Mouse (Mus musculus): ENCODE measurements around the gene March1. TPM values are rescaled to one million over a fixed set of nuclear protein-coding genes. Genes with fewer than 3 reads are reported as not detected.
"Not testable (repeated sequence)": the region's sequence is repeated elsewhere in the genome, so short reads cannot be mapped to it uniquely, and the experiment has no call there.

Gene March1
- polyA plus RNA-seq, 1 experiment from 2014 or later = 0.33 TPM

DNA sequence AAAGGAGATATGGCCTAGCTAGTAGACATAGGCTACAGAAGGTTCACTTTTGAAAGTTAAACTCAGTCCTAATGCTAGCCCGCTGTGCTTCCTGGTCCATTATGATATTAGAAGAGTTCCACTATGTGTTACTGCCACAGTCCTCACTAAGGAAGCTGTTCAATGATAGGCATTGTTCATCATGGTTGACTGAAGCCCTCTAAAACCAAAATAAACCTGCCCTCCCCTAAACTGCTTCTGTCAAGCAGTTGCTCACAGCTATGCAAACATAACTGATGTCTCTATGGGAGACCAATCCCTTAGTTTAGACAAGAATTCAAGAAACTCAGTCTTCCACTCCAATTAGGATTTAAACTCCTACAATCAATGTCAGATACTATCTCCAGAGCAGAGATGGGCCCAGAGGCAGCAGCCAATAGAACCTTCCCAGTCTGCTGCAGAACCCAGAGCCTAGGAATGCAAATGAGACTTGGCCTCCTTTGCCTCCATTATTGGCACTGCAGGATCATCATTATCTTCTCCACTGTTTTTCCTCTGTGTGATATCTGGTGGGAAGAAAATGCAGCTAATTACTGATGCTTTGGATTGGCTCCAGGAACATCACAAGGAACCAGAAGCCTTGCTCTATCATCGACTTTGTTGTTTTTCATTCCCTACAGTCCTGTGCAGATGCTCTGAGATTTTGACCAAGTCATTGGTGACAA, 787.2 kb downstream of the March1 start:
- no peaks in the 10 kb centered on the region for H3K36me3 ChIP-seq (ENCODE audit: control insufficient read depth, insufficient read depth, low read length)
- ATAC-seq (replicated peaks; ENCODE audit: insufficient number of reproducible peaks, low FRiP score, low TSS enrichment) = no peak

DNA sequence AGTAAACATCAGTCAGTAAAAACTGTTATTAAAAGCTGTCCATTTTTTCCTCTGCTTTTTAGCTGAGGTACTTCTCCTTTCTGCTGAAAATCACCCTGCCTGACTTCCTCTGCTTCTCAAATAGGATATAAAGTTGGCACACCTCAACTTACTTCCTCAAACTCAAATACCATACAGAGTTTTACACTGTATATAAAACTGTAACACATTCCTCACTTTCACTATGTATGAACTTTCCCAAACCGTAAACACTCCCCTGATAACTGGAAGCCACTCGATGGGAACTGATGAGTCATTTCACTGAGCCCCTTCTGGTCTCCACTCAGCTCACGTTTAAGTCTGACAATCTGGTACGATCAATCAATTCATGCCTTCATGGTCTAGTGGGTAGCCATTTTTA, 788.1 kb downstream of the March1 start:
- not testable (repeated sequence) for H3K4me2 ChIP-seq; ATAC-seq (replicated peaks; ENCODE audit: insufficient number of reproducible peaks, low FRiP score, low TSS enrichment); H3K9ac ChIP-seq (ENCODE audit: low read depth, low read length); H3K4me1 ChIP-seq (ENCODE audit: control insufficient read depth, insufficient read depth, low read length); H3K27ac ChIP-seq (ENCODE audit: low read depth, low read length); H3K36me3 ChIP-seq (ENCODE audit: control insufficient read depth, insufficient read depth, low read length); H3K4me3 ChIP-seq (ENCODE audit: low read depth, low read length); H3K27me3 ChIP-seq (ENCODE audit: control insufficient read depth, insufficient read depth, low read length); H3K9me3 ChIP-seq (replicated peaks; ENCODE audit: control insufficient read depth, low read length)
- 56% methylated on average over 4 of the region's 4 CpGs for WGBS (ENCODE audit: insufficient replicate concordance)

More for the DNA sequence above, 787.2 kb downstream of the March1 start:
- Histone ChIP-seq H3K9me3 (replicated peaks; ENCODE audit: control insufficient read depth, low read length) (no peaks in the 10 kb centered on the region), H3K4me3 (ENCODE audit: low read depth, low read length) (no peak overlapping the region), H3K4me1 (ENCODE audit: control insufficient read depth, insufficient read depth, low read length) (no peaks in the 10 kb centered on the region), H3K27ac (ENCODE audit: low read depth, low read length) (no peak overlapping the region), H3K4me2 (no peak overlapping the region), H3K9ac (ENCODE audit: low read depth, low read length) (no peak overlapping the region), H3K27me3 (ENCODE audit: control insufficient read depth, insufficient read depth, low read length) (no peaks in the 10 kb centered on the region)
- WGBS (ENCODE audit: insufficient replicate concordance) = 61% methylated on average over 2 of the region's 2 CpGs

DNA sequence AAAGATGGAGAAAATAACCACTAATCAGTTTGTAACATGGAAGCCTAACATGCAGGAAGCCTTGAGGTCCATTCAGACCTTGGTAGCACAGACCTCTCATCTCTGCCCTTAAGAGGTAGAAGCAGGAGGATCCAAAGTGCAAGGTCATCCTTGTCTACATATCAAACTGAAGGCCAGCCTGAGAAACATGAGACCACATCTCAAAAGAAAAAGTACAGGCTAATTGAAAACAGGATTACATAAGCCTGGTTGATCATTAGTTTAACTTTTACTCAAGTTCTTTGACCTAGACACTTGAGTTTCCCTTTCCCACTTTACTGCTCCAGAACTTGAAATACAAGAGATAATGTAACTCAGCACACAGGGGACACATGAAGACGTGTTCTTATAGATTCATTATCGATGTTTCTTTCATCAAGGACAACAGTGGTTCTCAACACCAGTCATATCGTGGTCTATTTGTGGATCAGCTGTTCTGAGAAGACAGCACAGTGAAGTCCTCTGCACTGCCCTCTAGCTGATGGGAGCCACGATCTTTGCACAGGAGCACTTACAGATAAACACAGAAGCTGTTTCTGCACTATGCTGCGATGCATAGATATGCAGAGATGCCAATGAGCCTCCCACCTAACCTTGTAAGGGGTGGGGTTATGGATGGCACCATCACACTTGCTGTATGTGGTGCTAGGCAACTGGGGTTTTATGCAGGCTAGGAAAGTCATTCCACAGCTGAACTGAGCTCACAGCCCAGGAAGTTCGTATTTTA, 789.1 kb downstream of the March1 start:
- WGBS (ENCODE audit: insufficient replicate concordance) = 72% methylated on average over 6 of the region's 6 CpGs
- H3K36me3 ChIP-seq (ENCODE audit: control insufficient read depth, insufficient read depth, low read length) = no peaks in the 10 kb centered on the region
- no peak overlapping the region for H3K27ac ChIP-seq (ENCODE audit: low read depth, low read length)
- H3K27me3 ChIP-seq (ENCODE audit: control insufficient read depth, insufficient read depth, low read length) = no peaks in the 10 kb centered on the region
- H3K4me3 ChIP-seq (ENCODE audit: low read depth, low read length) = no peak overlapping the region
- ATAC-seq (replicated peaks; ENCODE audit: insufficient number of reproducible peaks, low FRiP score, low TSS enrichment) = no peak
- H3K9ac ChIP-seq (ENCODE audit: low read depth, low read length) = no peak overlapping the region
- H3K4me1 ChIP-seq (ENCODE audit: control insufficient read depth, insufficient read depth, low read length) = no peaks in the 10 kb centered on the region
- no peak overlapping the region for H3K4me2 ChIP-seq
- H3K9me3 ChIP-seq (replicated peaks; ENCODE audit: control insufficient read depth, low read length) = no peaks in the 10 kb centered on the region

DNA sequence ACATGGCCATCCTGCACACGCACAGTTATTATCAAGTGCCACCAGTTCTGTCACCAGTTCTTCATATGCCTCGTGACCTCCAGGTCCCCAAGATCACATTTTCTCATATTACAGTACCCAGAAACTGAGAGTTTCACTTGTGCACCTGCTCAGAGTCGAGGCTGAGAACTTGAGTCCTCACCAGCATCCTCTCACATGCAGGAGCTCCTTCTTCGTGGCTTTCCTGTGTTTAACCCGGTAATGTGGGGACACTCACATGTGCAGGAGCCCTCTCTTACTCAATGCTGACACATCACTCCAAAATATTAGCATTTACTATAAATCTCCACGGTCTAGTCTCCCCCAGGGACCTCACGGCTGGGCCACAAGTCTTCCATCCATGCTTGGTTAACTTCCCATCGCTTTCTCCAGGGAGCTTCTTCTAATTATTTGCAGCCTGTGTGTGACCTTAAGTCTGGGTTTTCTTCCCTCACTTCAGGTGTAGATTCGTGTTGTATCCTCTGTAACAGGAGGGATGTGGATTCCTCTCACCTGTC, 792.4 kb downstream of the March1 start:
- H3K4me3 ChIP-seq (ENCODE audit: low read depth, low read length) = no peak overlapping the region
- WGBS (ENCODE audit: insufficient replicate concordance) = 75% methylated on average over 9 of the region's 9 CpGs
- no peaks in the 10 kb centered on the region for H3K36me3 ChIP-seq (ENCODE audit: control insufficient read depth, insufficient read depth, low read length)
- no peaks in the 10 kb centered on the region for H3K9me3 ChIP-seq (replicated peaks; ENCODE audit: control insufficient read depth, low read length)
- H3K9ac ChIP-seq (ENCODE audit: low read depth, low read length) = no peak overlapping the region
- no peak for ATAC-seq (replicated peaks; ENCODE audit: insufficient number of reproducible peaks, low FRiP score, low TSS enrichment)
- H3K27me3 ChIP-seq (ENCODE audit: control insufficient read depth, insufficient read depth, low read length) = no peaks in the 10 kb centered on the region
- no peaks in the 10 kb centered on the region for H3K4me1 ChIP-seq (ENCODE audit: control insufficient read depth, insufficient read depth, low read length)
- no peak overlapping the region for H3K4me2 ChIP-seq
- no peak overlapping the region for H3K27ac ChIP-seq (ENCODE audit: low read depth, low read length)

DNA sequence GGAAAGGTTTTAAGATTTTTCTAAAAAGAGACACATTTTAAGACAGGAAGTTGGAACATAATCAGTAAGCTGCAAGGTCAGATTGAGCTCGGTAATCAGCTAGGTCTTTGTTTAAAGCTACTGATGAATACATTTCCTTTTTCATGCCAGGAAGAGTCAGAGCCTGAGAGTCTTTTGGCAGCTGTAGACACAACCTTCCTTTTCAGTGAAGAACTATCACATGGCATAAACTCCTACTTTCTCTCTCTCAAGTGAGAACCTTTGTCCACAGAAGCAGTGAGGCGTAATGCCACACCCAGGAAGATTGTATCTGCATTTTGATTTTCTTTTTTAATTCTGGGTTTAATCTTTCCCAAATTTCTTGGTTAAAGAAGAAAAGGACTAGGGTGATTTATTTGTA, 795.4 kb downstream of the March1 start:
- ATAC-seq (replicated peaks; ENCODE audit: insufficient number of reproducible peaks, low FRiP score, low TSS enrichment) = no peak
- WGBS (ENCODE audit: insufficient replicate concordance) = 46% methylated on average over 2 of the region's 2 CpGs
- H3K4me2 ChIP-seq = no peak overlapping the region
- H3K27ac ChIP-seq (ENCODE audit: low read depth, low read length) = no peak overlapping the region
- H3K4me1 ChIP-seq (ENCODE audit: control insufficient read depth, insufficient read depth, low read length) = no peaks in the 10 kb centered on the region
- H3K36me3 ChIP-seq (ENCODE audit: control insufficient read depth, insufficient read depth, low read length) = no peaks in the 10 kb centered on the region
- H3K9me3 ChIP-seq (replicated peaks; ENCODE audit: control insufficient read depth, low read length) = no peaks in the 10 kb centered on the region
- no peak overlapping the region for H3K9ac ChIP-seq (ENCODE audit: low read depth, low read length)
- no peak overlapping the region for H3K4me3 ChIP-seq (ENCODE audit: low read depth, low read length)
- no peaks in the 10 kb centered on the region for H3K27me3 ChIP-seq (ENCODE audit: control insufficient read depth, insufficient read depth, low read length)

DNA sequence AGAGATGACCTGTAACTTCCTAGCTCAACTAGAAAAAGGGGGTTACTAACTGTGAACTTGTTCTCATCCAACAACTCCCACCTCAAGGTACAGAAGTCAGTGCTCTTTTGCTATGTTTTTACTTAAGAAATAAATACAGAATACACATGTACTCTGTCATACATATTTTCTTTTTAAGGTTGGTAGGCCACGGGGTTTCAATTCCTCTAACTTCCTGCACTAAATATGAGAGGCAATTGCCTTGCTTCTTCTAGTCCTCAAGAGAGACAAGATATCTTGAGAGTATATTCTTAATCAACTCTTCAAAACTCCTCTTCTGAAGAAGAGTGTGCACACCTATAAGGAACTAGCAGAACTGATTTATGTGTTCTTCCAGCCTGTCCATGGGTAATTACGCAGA, 797.5 kb downstream of the March1 start:
- no peak overlapping the region for H3K4me2 ChIP-seq
- H3K4me3 ChIP-seq (ENCODE audit: low read depth, low read length) = no peak overlapping the region
- no peaks in the 10 kb centered on the region for H3K36me3 ChIP-seq (ENCODE audit: control insufficient read depth, insufficient read depth, low read length)
- no peaks in the 10 kb centered on the region for H3K9me3 ChIP-seq (replicated peaks; ENCODE audit: control insufficient read depth, low read length)
- no peaks in the 10 kb centered on the region for H3K27me3 ChIP-seq (ENCODE audit: control insufficient read depth, insufficient read depth, low read length)
- ATAC-seq (replicated peaks; ENCODE audit: insufficient number of reproducible peaks, low FRiP score, low TSS enrichment) = no peak
- WGBS (ENCODE audit: insufficient replicate concordance) = 85% methylated on average over 2 of the region's 2 CpGs
- H3K27ac ChIP-seq (ENCODE audit: low read depth, low read length) = no peak overlapping the region
- H3K4me1 ChIP-seq (ENCODE audit: control insufficient read depth, insufficient read depth, low read length) = no peaks in the 10 kb centered on the region
- no peak overlapping the region for H3K9ac ChIP-seq (ENCODE audit: low read depth, low read length)

DNA sequence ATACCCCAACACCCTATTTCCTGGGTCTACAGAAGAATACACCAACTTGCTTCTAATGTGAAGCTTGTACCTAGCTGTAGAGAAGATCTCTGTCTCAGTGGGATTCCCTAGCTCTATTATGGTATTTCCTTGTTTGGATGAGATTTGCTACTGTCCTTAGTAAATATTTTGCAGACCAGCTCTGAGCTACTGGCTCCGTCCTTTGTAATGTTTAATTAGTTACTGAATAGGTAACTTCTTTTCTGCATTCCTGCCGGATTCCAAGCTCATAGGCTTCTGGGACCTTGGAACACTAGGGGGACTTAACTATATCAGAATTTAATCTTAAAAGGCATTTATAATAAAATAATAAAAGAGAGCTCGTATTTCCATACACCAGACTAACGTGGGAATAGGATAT, 799.9 kb downstream of the March1 start:
- 72% methylated on average over 4 of the region's 4 CpGs for WGBS (ENCODE audit: insufficient replicate concordance)
- H3K4me2 ChIP-seq; H3K9ac ChIP-seq (ENCODE audit: low read depth, low read length); H3K27ac ChIP-seq (ENCODE audit: low read depth, low read length); H3K36me3 ChIP-seq (ENCODE audit: control insufficient read depth, insufficient read depth, low read length); H3K27me3 ChIP-seq (ENCODE audit: control insufficient read depth, insufficient read depth, low read length); ATAC-seq (replicated peaks; ENCODE audit: insufficient number of reproducible peaks, low FRiP score, low TSS enrichment); H3K4me1 ChIP-seq (ENCODE audit: control insufficient read depth, insufficient read depth, low read length); H3K4me3 ChIP-seq (ENCODE audit: low read depth, low read length); H3K9me3 ChIP-seq (replicated peaks; ENCODE audit: control insufficient read depth, low read length): not testable (repeated sequence)

DNA sequence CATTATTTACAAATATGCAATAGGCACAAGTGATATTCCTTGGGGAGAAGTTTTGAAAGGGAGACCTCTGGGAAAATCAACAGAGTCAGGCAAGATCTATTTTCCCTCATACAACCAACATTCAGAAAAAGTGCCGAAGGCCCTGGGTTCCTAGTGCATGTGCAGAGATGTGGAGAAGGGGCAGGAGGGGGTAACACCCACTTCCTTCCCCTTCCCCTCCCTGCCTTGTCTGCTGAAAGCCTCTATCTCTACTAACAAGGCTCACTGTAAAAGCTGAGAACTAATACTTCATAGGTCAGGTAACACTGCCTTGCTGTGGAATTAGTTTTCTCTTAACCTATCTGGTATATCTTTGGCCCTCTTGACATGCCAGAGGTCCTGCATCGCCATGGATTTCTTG, 812.9 kb downstream of the March1 start:
- Histone ChIP-seq H3K27me3 (ENCODE audit: control insufficient read depth, insufficient read depth, low read length) (no peaks in the 10 kb centered on the region), H3K27ac (ENCODE audit: low read depth, low read length) (no peak overlapping the region), H3K4me2 (no peak overlapping the region), H3K9me3 (replicated peaks; ENCODE audit: control insufficient read depth, low read length) (no peaks in the 10 kb centered on the region), H3K4me1 (ENCODE audit: control insufficient read depth, insufficient read depth, low read length) (no peaks in the 10 kb centered on the region), H3K4me3 (ENCODE audit: low read depth, low read length) (no peak overlapping the region), H3K9ac (ENCODE audit: low read depth, low read length) (no peak overlapping the region), H3K36me3 (ENCODE audit: control insufficient read depth, insufficient read depth, low read length) (no peaks in the 10 kb centered on the region)
- ATAC-seq (replicated peaks; ENCODE audit: insufficient number of reproducible peaks, low FRiP score, low TSS enrichment) = no peak
- WGBS (ENCODE audit: insufficient replicate concordance) = 43% methylated on average over 2 of the region's 2 CpGs

DNA sequence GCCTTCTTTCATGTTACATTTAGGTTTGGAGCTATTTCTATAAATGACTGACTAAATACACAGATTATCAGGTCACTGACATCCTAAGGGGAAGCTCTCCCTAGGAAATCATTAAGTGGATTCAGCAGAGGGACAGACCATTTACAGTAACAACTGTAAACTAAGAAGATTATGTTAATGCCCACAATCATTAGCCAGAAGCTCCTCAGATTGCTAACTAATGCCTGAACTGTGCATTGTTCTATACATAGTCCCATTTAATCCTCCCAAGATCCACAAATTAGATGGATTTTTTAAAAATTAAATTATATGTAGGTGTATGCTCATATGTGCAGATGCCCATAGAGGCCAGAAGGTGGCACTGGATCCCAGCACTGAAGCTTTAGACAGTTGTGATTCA, 815.9 kb downstream of the March1 start:
- no peak overlapping the region for H3K4me3 ChIP-seq (ENCODE audit: low read depth, low read length)
- no peak overlapping the region for H3K9ac ChIP-seq (ENCODE audit: low read depth, low read length)
- no peaks in the 10 kb centered on the region for H3K9me3 ChIP-seq (replicated peaks; ENCODE audit: control insufficient read depth, low read length)
- no peak overlapping the region for H3K4me2 ChIP-seq
- ATAC-seq (replicated peaks; ENCODE audit: insufficient number of reproducible peaks, low FRiP score, low TSS enrichment) = no peak
- H3K4me1 ChIP-seq (ENCODE audit: control insufficient read depth, insufficient read depth, low read length) = no peaks in the 10 kb centered on the region
- H3K27ac ChIP-seq (ENCODE audit: low read depth, low read length) = no peak overlapping the region
- H3K36me3 ChIP-seq (ENCODE audit: control insufficient read depth, insufficient read depth, low read length) = no peaks in the 10 kb centered on the region
- no peaks in the 10 kb centered on the region for H3K27me3 ChIP-seq (ENCODE audit: control insufficient read depth, insufficient read depth, low read length)

Data from heart, embryonic 11.5 days (tissue).